Mouse (Mus musculus): ENCODE results near the gene Gm45140. TPM values are rescaled to one million over a fixed set of nuclear protein-coding genes. Genes with fewer than 3 reads are reported as not detected.

Gm45140 gene
- total RNA-seq, 2 experiments from 2014 or later, result 1.2 to 1.6 TPM

GRCm38 (mm10) chr6:87849780-87850154 lies 14.2 kb upstream of the Gm45140 start:
- intact Hi-C loops (cut with DNase I), result loop anchor here (2.0 kb wide), 1 partner anchor 37 kb away; the partner anchor contains the start of gene Copg1

GRCm38 (mm10) chr6:87846813-87847212 lies 11.2 kb upstream of the Gm45140 start:
- no peak for DNase-seq (ENCODE audit: low spot score)
- intact Hi-C loops (cut with DNase I), result no loop called here

More at GRCm38 (mm10) chr6:87849780-87850154, 14.2 kb upstream of the Gm45140 start:
- DNase-seq (ENCODE audit: low spot score), result no peak

- intact Hi-C loops (cut with DNase I), result no loop called here
- no peak for DNase-seq (ENCODE audit: low spot score)
Measured at GRCm38 (mm10) chr6:87845031-87845695, 9.6 kb upstream of the Gm45140 start.

- no peak for DNase-seq (ENCODE audit: low spot score)
- intact Hi-C loops (cut with DNase I), result no loop called here
Measured at GRCm38 (mm10) chr6:87842254-87842653, 6.7 kb upstream of the Gm45140 start.

- no peak for DNase-seq (ENCODE audit: low spot score)
- intact Hi-C loops (cut with DNase I), result no loop called here
Measured at GRCm38 (mm10) chr6:87841635-87842034, 6.0 kb upstream of the Gm45140 start.

- intact Hi-C loops (cut with DNase I), result loop anchor here (5.0 kb wide), 2 partner anchors 47 to 78 kb away; partner anchors contain the start of gene Copg1
- DNase-seq (ENCODE audit: low spot score), result no peak
Measured at GRCm38 (mm10) chr6:87839797-87840341, 4.3 kb upstream of the Gm45140 start.

GRCm38 (mm10) chr6:87838551-87839197 lies 3.1 kb upstream of the Gm45140 start, which contains the start of gene Isy1:
Gene Isy1, minus strand, starts transcription at chr6:87838798.
- intact Hi-C loops (cut with DNase I), result loop anchor here (5.0 kb wide), 2 partner anchors 49 to 76 kb away; partner anchors contain the start of gene Copg1
- DNase-seq (ENCODE audit: low spot score), result peak; percentile 90

- intact Hi-C loops (cut with DNase I), result no loop called here
- DNase-seq (ENCODE audit: low spot score), result no peak
Measured at GRCm38 (mm10) chr6:87820366-87820765, 15.2 kb downstream of the Gm45140 start.

GRCm38 (mm10) chr6:87814486-87814885 lies 21.1 kb downstream of the Gm45140 start:
- DNase-seq (ENCODE audit: low spot score), result no peak
- intact Hi-C loops (cut with DNase I), result no loop called here

- intact Hi-C loops (cut with DNase I), result no loop called here
- DNase-seq (ENCODE audit: low spot score), result no peak
Measured at GRCm38 (mm10) chr6:87812656-87813055, 22.9 kb downstream of the Gm45140 start.

- DNase-seq (ENCODE audit: low spot score), result peak; percentile 93
- intact Hi-C loops (cut with DNase I), result no loop called here
Measured at GRCm38 (mm10) chr6:87811675-87812338, 23.8 kb downstream of the Gm45140 start, which contains the start of gene Rab43. Gene Rab43, minus strand, starts transcription at chr6:87812164.

GRCm38 (mm10) chr6:87810713-87811669 lies 24.6 kb downstream of the Gm45140 start:
- DNase-seq (ENCODE audit: low spot score), result peak; percentile 70
- intact Hi-C loops (cut with DNase I), result no loop called here

GRCm38 (mm10) chr6:87810311-87810710 lies 25.3 kb downstream of the Gm45140 start:
- no peak for DNase-seq (ENCODE audit: low spot score)
- intact Hi-C loops (cut with DNase I), result no loop called here

- intact Hi-C loops (cut with DNase I), result no loop called here
- DNase-seq (ENCODE audit: low spot score), result no peak
Measured at GRCm38 (mm10) chr6:87809651-87810161, 25.9 kb downstream of the Gm45140 start.

GRCm38 (mm10) chr6:87809144-87809543 lies 26.5 kb downstream of the Gm45140 start:
- no peak for DNase-seq (ENCODE audit: low spot score)
- intact Hi-C loops (cut with DNase I), result no loop called here

- DNase-seq (ENCODE audit: low spot score), result no peak
- intact Hi-C loops (cut with DNase I), result no loop called here
Measured at GRCm38 (mm10) chr6:87808521-87808920, 27.1 kb downstream of the Gm45140 start.

- intact Hi-C loops (cut with DNase I), result no loop called here
- no peak for DNase-seq (ENCODE audit: low spot score)
Measured at GRCm38 (mm10) chr6:87807735-87808440, 27.7 kb downstream of the Gm45140 start.

- DNase-seq (ENCODE audit: low spot score), result no peak
- intact Hi-C loops (cut with DNase I), result no loop called here
Measured at GRCm38 (mm10) chr6:87806857-87807256, 28.7 kb downstream of the Gm45140 start.
